Mouse (Mus musculus) limb, embryonic 15.5 days (tissue): Measurements from ENCODE around the gene Sgcd. TPM values are rescaled to one million over a fixed set of nuclear protein-coding genes. Genes with fewer than 3 reads are reported as not detected.
"Not testable (repeated sequence)": the region's sequence is repeated elsewhere in the genome, so short reads cannot be mapped to it uniquely, and the experiment has no call there.

Source experiments
- ATAC-seq: fragments of 200-750 bp; cut with Nextera tagmentation; 2 replicates; pipeline ENCODE4 v1.8.0; 2017; ENCODE audit warnings: low read depth, moderate TSS enrichment; ENCODE audit not compliant: insufficient number of reproducible peaks, low FRiP score, low TSS enrichment
- H3K27ac ChIP-seq: fragments of 300-500 bp; sonication (generic); 2 replicates; pipeline ENCODE4 v1.5.1; 2015; ENCODE audit warnings: moderate library complexity, mild to moderate bottlenecking, inconsistent platforms
- H3K27me3 ChIP-seq: fragments of 300-500 bp; sonication (generic); 2 replicates; pipeline ENCODE4 v1.6.1; 2015; ENCODE audit warnings: inconsistent platforms
- H3K36me3 ChIP-seq: fragments of 300-500 bp; sonication (generic); 2 replicates; pipeline ENCODE4 v1.6.1; 2015; ENCODE audit warnings: inconsistent platforms
- H3K4me1 ChIP-seq: fragments of 300-500 bp; sonication (generic); 2 replicates; pipeline ENCODE4 v1.6.1; 2015; ENCODE audit warnings: inconsistent platforms
- H3K4me2 ChIP-seq: fragments of 300-500 bp; sonication (generic); 2 replicates; pipeline ENCODE4 v1.6.1; 2015; ENCODE audit warnings: mild to moderate bottlenecking, inconsistent platforms
- H3K4me3 ChIP-seq: fragments of 300-500 bp; sonication (generic); 2 replicates; pipeline ENCODE4 v1.5.1; 2015; ENCODE audit warnings: mild to moderate bottlenecking, inconsistent platforms
- H3K9ac ChIP-seq: fragments of 300-500 bp; sonication (generic); 2 replicates; pipeline ENCODE4 v1.6.1; 2015; ENCODE audit warnings: inconsistent platforms
- H3K9me3 ChIP-seq: fragments of 300-500 bp; sonication (generic); 2 replicates; pipeline ENCODE4 v1.6.1; 2016; ENCODE audit warnings: inconsistent platforms
- WGBS: fragments of 180-500 bp; shearing (Covaris S2); methylation state at CpG from one replicate; pipeline ENCODE4 v1.1.7; 2015; 5-methylcytosine and 5-hydroxymethylcytosine counted together
- polyA plus RNA-seq: library from polyadenylated mRNA; unstranded; fragments of >200 nt; fragmentation: Nextera tagmentation; extraction: Ambion mirVana; gene quantifications from 2 replicates; pipeline ENCODE4 v1.2.1, GENCODE M21; 2015

Gene Sgcd
- polyA plus RNA-seq, 1 experiment from 2014 or later = 14.0 TPM

GRCm38 (mm10) chr11:47765859-47766258 is 222.9 kb downstream of the Sgcd start:
- Histone ChIP-seq H3K4me1 (no peaks in the 10 kb centered on the region), H3K4me2 (no peak overlapping the region), H3K4me3 (no peak overlapping the region), H3K9me3 (no peaks in the 10 kb centered on the region), H3K27me3 (no peaks in the 10 kb centered on the region), H3K27ac (no peak overlapping the region), H3K36me3 (no peaks in the 10 kb centered on the region), H3K9ac (no peak overlapping the region)
- WGBS = 83% methylated on average over 2 of the region's 2 CpGs
- no peak for ATAC-seq

GRCm38 (mm10) chr11:47763569-47763968 is 225.2 kb downstream of the Sgcd start:
- not testable (repeated sequence) for H3K27ac ChIP-seq, H3K27me3 ChIP-seq, H3K4me2 ChIP-seq, ATAC-seq, H3K4me3 ChIP-seq, H3K36me3 ChIP-seq, H3K9me3 ChIP-seq, H3K4me1 ChIP-seq, H3K9ac ChIP-seq
- 82% methylated on average over 3 of the region's 3 CpGs for WGBS

GRCm38 (mm10) chr11:47759015-47759414 is 229.8 kb downstream of the Sgcd start:
- no peak for ATAC-seq
- no peaks in the 10 kb centered on the region for H3K36me3 ChIP-seq
- 85% methylated on average over 4 of the region's 4 CpGs for WGBS
- no peaks in the 10 kb centered on the region for H3K4me1 ChIP-seq
- no peak overlapping the region for H3K27ac ChIP-seq
- H3K9me3 ChIP-seq = no peaks in the 10 kb centered on the region
- H3K9ac ChIP-seq = no peak overlapping the region
- no peaks in the 10 kb centered on the region for H3K27me3 ChIP-seq
- no peak overlapping the region for H3K4me2 ChIP-seq
- H3K4me3 ChIP-seq = no peak overlapping the region

- 74% methylated on average over 2 of the region's 2 CpGs for WGBS
- no peak for ATAC-seq
- Histone ChIP-seq H3K27ac (no peak overlapping the region), H3K4me1 (no peaks in the 10 kb centered on the region), H3K9ac (no peak overlapping the region), H3K36me3 (no peaks in the 10 kb centered on the region), H3K27me3 (no peaks in the 10 kb centered on the region), H3K9me3 (no peaks in the 10 kb centered on the region), H3K4me2 (no peak overlapping the region), H3K4me3 (no peak overlapping the region)
These were observed 246.0 kb downstream of the Sgcd start for GRCm38 (mm10) chr11:47742806-47743205.

- Histone ChIP-seq H3K4me1 (0 out of 2 replicates have a peak, but pooled peaks cover 5% of the 10 kb centered on the region), H3K9ac (no peak overlapping the region), H3K4me3 (no peak overlapping the region), H3K36me3 (no peaks in the 10 kb centered on the region), H3K4me2 (no peak overlapping the region), H3K9me3 (no peaks in the 10 kb centered on the region), H3K27me3 (no peaks in the 10 kb centered on the region), H3K27ac (peak overlapping the region; percentile 43)
- 42% methylated on average over 8 of the region's 8 CpGs for WGBS
- ATAC-seq = peak; percentile 79
These were observed 283.6 kb downstream of the Sgcd start for GRCm38 (mm10) chr11:47704930-47705787.

GRCm38 (mm10) chr11:47695611-47696010 is 293.2 kb downstream of the Sgcd start:
- 70% methylated on average over 1 of the region's 1 CpGs for whole genome bisulfite sequencing
- Histone ChIP-seq H3K9ac (no peak overlapping the region), H3K27me3 (no peaks in the 10 kb centered on the region), H3K4me1 (no peaks in the 10 kb centered on the region), H3K36me3 (no peaks in the 10 kb centered on the region), H3K4me3 (no peak overlapping the region), H3K4me2 (no peak overlapping the region), H3K27ac (no peak overlapping the region), H3K9me3 (no peaks in the 10 kb centered on the region)
- no peak for ATAC-seq

GRCm38 (mm10) chr11:47658135-47658534 is 330.6 kb downstream of the Sgcd start:
- Histone ChIP-seq H3K4me1 (no peaks in the 10 kb centered on the region), H3K9ac (no peak overlapping the region), H3K27me3 (no peaks in the 10 kb centered on the region), H3K27ac (no peak overlapping the region), H3K36me3 (no peaks in the 10 kb centered on the region), H3K4me3 (no peak overlapping the region), H3K4me2 (no peak overlapping the region), H3K9me3 (no peaks in the 10 kb centered on the region)
- WGBS = 0% methylated on average over 1 of the region's 1 CpGs
- ATAC-seq = no peak

GRCm38 (mm10) chr11:47645911-47646310 is 342.9 kb downstream of the Sgcd start:
- Histone ChIP-seq H3K9me3 (no peaks in the 10 kb centered on the region), H3K4me3 (no peak overlapping the region), H3K36me3 (no peaks in the 10 kb centered on the region), H3K27ac (no peak overlapping the region), H3K27me3 (no peaks in the 10 kb centered on the region), H3K4me1 (no peaks in the 10 kb centered on the region), H3K4me2 (no peak overlapping the region), H3K9ac (no peak overlapping the region)
- no peak for ATAC-seq

- Histone ChIP-seq H3K9me3 (no peaks in the 10 kb centered on the region), H3K27me3 (no peaks in the 10 kb centered on the region), H3K27ac (no peak overlapping the region), H3K4me2 (no peak overlapping the region), H3K9ac (no peak overlapping the region), H3K4me1 (no peaks in the 10 kb centered on the region), H3K36me3 (no peaks in the 10 kb centered on the region), H3K4me3 (no peak overlapping the region)
- 62% methylated on average over 2 of the region's 2 CpGs for WGBS
- no peak for ATAC-seq
These were observed 347.1 kb downstream of the Sgcd start for GRCm38 (mm10) chr11:47641567-47642259.

GRCm38 (mm10) chr11:47640556-47640955 is 348.2 kb downstream of the Sgcd start:
- Histone ChIP-seq H3K9ac (no peak overlapping the region), H3K9me3 (no peaks in the 10 kb centered on the region), H3K27me3 (no peaks in the 10 kb centered on the region), H3K4me2 (no peak overlapping the region), H3K27ac (no peak overlapping the region), H3K4me3 (no peak overlapping the region), H3K36me3 (no peaks in the 10 kb centered on the region), H3K4me1 (no peaks in the 10 kb centered on the region)
- 48% methylated on average over 1 of the region's 1 CpGs for WGBS
- no peak for ATAC-seq

GRCm38 (mm10) chr11:47630186-47630585 is 358.6 kb downstream of the Sgcd start:
- no peak for ATAC-seq
- Histone ChIP-seq H3K4me2 (no peak overlapping the region), H3K27me3 (no peaks in the 10 kb centered on the region), H3K36me3 (no peaks in the 10 kb centered on the region), H3K9me3 (no peaks in the 10 kb centered on the region), H3K27ac (no peak overlapping the region), H3K9ac (no peak overlapping the region), H3K4me1 (no peaks in the 10 kb centered on the region), H3K4me3 (no peak overlapping the region)
- 80% methylated on average over 2 of the region's 2 CpGs for WGBS

GRCm38 (mm10) chr11:47609892-47610291 is 378.9 kb downstream of the Sgcd start:
- WGBS = 85% methylated on average over 4 of the region's 4 CpGs
- H3K4me2 ChIP-seq = no peak overlapping the region
- no peaks in the 10 kb centered on the region for H3K9me3 ChIP-seq
- ATAC-seq = no peak
- no peak overlapping the region for H3K4me3 ChIP-seq
- H3K4me1 ChIP-seq = no peaks in the 10 kb centered on the region
- no peak overlapping the region for H3K27ac ChIP-seq
- H3K36me3 ChIP-seq = no peaks in the 10 kb centered on the region
- no peaks in the 10 kb centered on the region for H3K27me3 ChIP-seq
- H3K9ac ChIP-seq = no peak overlapping the region
